In the genomic region with DNA sequence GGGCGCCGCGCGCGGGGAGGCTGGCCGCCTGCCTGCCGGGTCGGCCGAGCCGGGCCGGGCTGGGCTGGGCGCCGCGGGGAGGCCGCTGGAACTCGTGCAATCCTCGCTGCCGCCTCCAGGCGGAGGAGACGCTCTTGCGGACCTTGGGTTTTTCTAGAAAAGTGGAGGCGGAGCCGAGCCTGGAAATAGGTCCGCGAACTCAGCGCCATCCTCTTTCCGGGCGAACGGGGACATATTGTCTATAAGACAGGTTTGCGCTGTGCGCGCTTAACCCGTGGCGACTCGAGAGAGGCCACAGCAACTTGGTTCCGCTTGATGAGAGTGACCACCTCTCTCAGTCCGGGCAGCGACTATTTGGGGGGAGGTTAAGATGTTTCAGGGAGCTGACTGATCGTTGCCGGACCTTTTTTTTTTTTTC, we compare ENCODE assay signal across 8 mouse cellular contexts. TPM values are rescaled to one million over a fixed set of nuclear protein-coding genes. Genes with fewer than 3 reads are reported as not detected.
DNase-seq lines count a peak whose midpoint lies in the region; ATAC-seq and TF ChIP-seq lines count a peak whose summit lies in the region.

No protein-coding gene starts in this region.

- peak; percentile 75 for TF ChIP-seq CTCF in liver, embryonic 14.5 days (IDR thresholded peaks at IDR 0.05; ENCODE audit: low read depth)

- under 1% methylated on average over 40 of the region's 40 CpGs for WGBS in forebrain, embryonic 10.5 days
- WGBS in heart, embryonic 15.5 days, result 1% methylated on average over 40 of the region's 40 CpGs
- under 1% methylated on average over 35 of the region's 40 CpGs for WGBS in liver, embryonic 14.5 days (ENCODE audit: insufficient replicate concordance)
- under 1% methylated on average over 40 of the region's 40 CpGs for WGBS in stomach, embryonic 16.5 days

- H3K27ac ChIP-seq in forebrain, embryonic 10.5 days, result peak overlapping the region; percentile 98
- peak overlapping the region; percentile 99 for H3K27ac ChIP-seq in heart, embryonic 15.5 days
- H3K27ac ChIP-seq in liver, embryonic 14.5 days, result peak overlapping the region; percentile 86
- peak overlapping the region; percentile 98 for H3K27ac ChIP-seq in stomach, embryonic 16.5 days (ENCODE audit: low read length)

- H3K4me3 ChIP-seq in forebrain, embryonic 10.5 days, result peak overlapping the region; percentile 93
- peak overlapping the region; percentile 93 for H3K4me3 ChIP-seq in heart, embryonic 15.5 days
- peak overlapping the region; percentile 82 to 99 for H3K4me3 ChIP-seq in liver, embryonic 14.5 days (ENCODE audit: insufficient read depth in 1 of 2, low read depth in 2 of 2, low read length in 2 of 2)
- peak overlapping the region; percentile 88 for H3K4me3 ChIP-seq in stomach, embryonic 16.5 days (replicated peaks; ENCODE audit: low read length)

- ATAC-seq in heart, embryonic 15.5 days (replicated peaks; ENCODE audit: insufficient number of reproducible peaks, insufficient read depth, low FRiP score, low read depth), result peak; percentile 56
- peak; percentile 58 for ATAC-seq in liver, embryonic 14.5 days (ENCODE audit: insufficient read depth)
- ATAC-seq in stomach, embryonic 16.5 days (ENCODE audit: insufficient read depth, low FRiP score), result peak; percentile 57

- peak overlapping the region; percentile 98 for H3K9ac ChIP-seq in heart, embryonic 15.5 days
- H3K9ac ChIP-seq in liver, embryonic 14.5 days (replicated peaks), result peak overlapping the region; percentile 89
- H3K9ac ChIP-seq in stomach, embryonic 16.5 days (ENCODE audit: low read length), result peak overlapping the region; percentile 99

- no peak for TF ChIP-seq EP300 in liver, embryonic 14.5 days (IDR thresholded peaks at IDR 0.05; ENCODE audit: low read depth)

- H3K4me2 ChIP-seq in heart, embryonic 15.5 days, result peak overlapping the region; percentile 67
- peak overlapping the region; percentile 87 for H3K4me2 ChIP-seq in liver, embryonic 14.5 days (ENCODE audit: low read depth)
- H3K4me2 ChIP-seq in stomach, embryonic 16.5 days (ENCODE audit: low read depth, low read length), result peak overlapping the region; percentile 75

- no peaks in the 10 kb centered on the region for H3K27me3 ChIP-seq in forebrain, embryonic 10.5 days (ENCODE audit: poor library complexity, severe bottlenecking)
- no peaks in the 10 kb centered on the region for H3K27me3 ChIP-seq in heart, embryonic 15.5 days
- no peaks in the 10 kb centered on the region for H3K27me3 ChIP-seq in liver, embryonic 14.5 days (ENCODE audit: control insufficient read depth, insufficient read depth, low read length)
- H3K27me3 ChIP-seq in stomach, embryonic 16.5 days (ENCODE audit: control insufficient read depth, insufficient read depth, low read length), result no peaks in the 10 kb centered on the region

- H3K36me3 ChIP-seq in forebrain, embryonic 10.5 days (replicated peaks), result peaks cover 46% of the 10 kb centered on the region
- H3K36me3 ChIP-seq in heart, embryonic 15.5 days, result peaks cover 41% of the 10 kb centered on the region
- H3K36me3 ChIP-seq in liver, embryonic 14.5 days (replicated peaks; ENCODE audit: control insufficient read depth, insufficient read depth, low read depth), result peaks cover 43% of the 10 kb centered on the region
- H3K36me3 ChIP-seq in stomach, embryonic 16.5 days (ENCODE audit: control insufficient read depth, insufficient read depth, low read length), result peaks cover 29% of the 10 kb centered on the region

- peaks cover 46% of the 10 kb centered on the region for H3K4me1 ChIP-seq in forebrain, embryonic 10.5 days
- H3K4me1 ChIP-seq in heart, embryonic 15.5 days (replicated peaks), result peaks cover 29% of the 10 kb centered on the region
- peaks cover 3 to 4% of the 10 kb centered on the region in 2 experiments for H3K4me1 ChIP-seq in liver, embryonic 14.5 days (replicated peaks; ENCODE audit: control insufficient read depth in 2 of 2, insufficient read depth in 2 of 2, low read length in 1 of 2)
- peaks cover 8% of the 10 kb centered on the region; the same call in 1 of the 2 replicates for H3K4me1 ChIP-seq in stomach, embryonic 16.5 days (ENCODE audit: control insufficient read depth, insufficient read depth, low read length)

- peak; percentile 89 to 92 for DNase-seq in CD8-positive naive resting alpha-beta T cell, adult 2 months (ENCODE audit: low read depth in 2 of 2, low spot score in 2 of 2)
- peak; percentile 67 for DNase-seq in c-Kit-positive CD71-negative TER-119-negative erythroid progenitor cells, embryonic 14.5 days (ENCODE audit: low read depth)
- DNase-seq in forebrain, embryonic 10.5 days (ENCODE audit: extremely low spot score, low spot score), result peak; percentile 85
- peak; percentile 91 to 93 for DNase-seq in kidney, postnatal 25 days
- DNase-seq in liver, embryonic 14.5 days (ENCODE audit: low read depth in 3 of 3, low spot score in 3 of 3), result peak; percentile 76 to 80 (median 79)
- DNase-seq in neural tube, embryonic 10.5 days (ENCODE audit: extremely low spot score, low spot score), result peak; percentile 88

- no peaks in the 10 kb centered on the region for H3K9me3 ChIP-seq in forebrain, embryonic 10.5 days
- H3K9me3 ChIP-seq in heart, embryonic 15.5 days (replicated peaks), result no peaks in the 10 kb centered on the region
- no peaks in the 10 kb centered on the region for H3K9me3 ChIP-seq in liver, embryonic 14.5 days (ENCODE audit: control insufficient read depth, low read length)
- no peaks in the 10 kb centered on the region for H3K9me3 ChIP-seq in stomach, embryonic 16.5 days (replicated peaks; ENCODE audit: control insufficient read depth, low read length)

RNA-seq across cellular contexts. Expression of gene Tpt1, which starts 0.8 kb away (rescaled TPM):
- polyA plus RNA-seq in forebrain, embryonic 10.5 days (2016; fragmentation: Nextera tagmentation; extraction: Ambion mirVana), result 885 and 915 TPM in 2 replicates
- 751 and 926 TPM in 2 replicates for polyA plus RNA-seq in heart, embryonic 15.5 days (2015; fragmentation: Nextera tagmentation; extraction: Ambion mirVana)
- polyA plus RNA-seq in liver, embryonic 14.5 days (2012; rRNA removed), result 857 and 1,453 TPM in 2 replicates
- 684 and 702 TPM in 2 replicates for polyA plus RNA-seq in liver, embryonic 14.5 days (2014; fragmentation: Nextera tagmentation; extraction: Ambion mirVana)
- polyA plus RNA-seq in stomach, embryonic 16.5 days (2015; fragmentation: Nextera tagmentation; extraction: Ambion mirVana), result 794 and 1,006 TPM in 2 replicates

RNA-seq across cellular contexts. Expression of gene Slc25a30, which starts 58.9 kb away (rescaled TPM):
- polyA plus RNA-seq in forebrain, embryonic 10.5 days (2016; fragmentation: Nextera tagmentation; extraction: Ambion mirVana), result 6.9 and 7.9 TPM in 2 replicates
- polyA plus RNA-seq in heart, embryonic 15.5 days (2015; fragmentation: Nextera tagmentation; extraction: Ambion mirVana), result 5.6 and 5.8 TPM in 2 replicates
- 2.6 and 3.8 TPM in 2 replicates for polyA plus RNA-seq in liver, embryonic 14.5 days (2012; rRNA removed)
- polyA plus RNA-seq in liver, embryonic 14.5 days (2014; fragmentation: Nextera tagmentation; extraction: Ambion mirVana), result 2.0 and 2.8 TPM in 2 replicates
- 2.2 TPM in 2 replicates for polyA plus RNA-seq in stomach, embryonic 16.5 days (2015; fragmentation: Nextera tagmentation; extraction: Ambion mirVana)

Comparison
In these comparisons a context has a peak if more than half of its experiments do, and no peak if none do; other contexts are left out.
1. Peak in every context shown above with its lines: DNase-seq, ATAC-seq, H3K4me3 ChIP-seq and H3K27ac ChIP-seq.